Mouse (Mus musculus) liver, adult 2 months (tissue): ENCODE results near the gene Maml2. TPM values are rescaled to one million over a fixed set of nuclear protein-coding genes. Genes with fewer than 3 reads are reported as not detected.

ENCODE experiments used
- DNase-seq: peaks from one replicate; pipeline ENCODE4 v3.0.0-alpha.2; 2011; ENCODE audit warnings: low read depth, low spot score; ENCODE audit errors: extremely low read depth
- H3K27ac ChIP-seq: fragments of 200-500 bp; replicated peaks from 2 replicates; pipeline ENCODE4 v1.5.1; 2012; ENCODE audit warnings: low read depth, mild to moderate bottlenecking, control low read depth, inconsistent platforms, low read length; ENCODE audit not compliant: insufficient read depth
- H3K27me3 ChIP-seq: fragments of 200-500 bp; 2 replicates; pipeline ENCODE4 v1.6.1; 2012; ENCODE audit warnings: mild to moderate bottlenecking, moderate library complexity, low read length, inconsistent platforms; ENCODE audit not compliant: control insufficient read depth, insufficient read depth
- H3K36me3 ChIP-seq: fragments of 200-500 bp; 2 replicates; pipeline ENCODE4 v1.6.1; 2012; ENCODE audit warnings: low read length, inconsistent platforms; ENCODE audit not compliant: control insufficient read depth, insufficient read depth
- H3K4me1 ChIP-seq: fragments of 200-500 bp; 2 replicates; pipeline ENCODE4 v1.6.1; 2011; ENCODE audit warnings: low read length; ENCODE audit not compliant: control insufficient read depth, insufficient read depth
- H3K4me3 ChIP-seq: fragments of 200-500 bp; 2 replicates; pipeline ENCODE4 v1.5.1; 2011; ENCODE audit warnings: low read depth, mild to moderate bottlenecking, control low read depth, low read length, moderate library complexity; ENCODE audit not compliant: insufficient read depth
- H3K79me2 ChIP-seq: fragments of 200-500 bp; 2 replicates; pipeline ENCODE4 v1.6.1; 2012; ENCODE audit warnings: inconsistent platforms, mild to moderate bottlenecking, low read length, moderate library complexity; ENCODE audit not compliant: control insufficient read depth, insufficient read depth
- H3K9ac ChIP-seq: fragments of 200-500 bp; 2 replicates; pipeline ENCODE4 v1.6.1; 2012; ENCODE audit warnings: low read depth, mild to moderate bottlenecking, control low read depth, inconsistent platforms, low read length
- CTCF ChIP-seq: fragments of 200-500 bp; IDR thresholded peaks from 2 replicates; pipeline ENCODE4 v1.5.1; 2011; ENCODE audit warnings: low read depth, low read length, control low read depth
- POLR2A ChIP-seq: fragments of 200-500 bp; IDR thresholded peaks from 2 replicates; pipeline ENCODE4 v1.6.1; 2011; ENCODE audit warnings: low read length, control low read depth; ENCODE audit not compliant: insufficient read depth; ENCODE audit errors: extremely low read depth
- WGBS: fragments of 180-500 bp; shearing (Covaris S2); methylation state at CpG from one replicate; pipeline ENCODE4 v1.1.7; 2018; 5-methylcytosine and 5-hydroxymethylcytosine counted together
- polyA plus RNA-seq: library from polyadenylated mRNA; depleted of rRNA; stranded (reverse); fragments of >200 nt; gene quantifications from 2 replicates; pipeline ENCODE4 v1.2.3, GENCODE M21; 2012
- total RNA-seq: library from RNA; depleted of rRNA; stranded (reverse); fragments of >200 nt; gene quantifications from 2 replicates; pipeline ENCODE4 v1.2.3, GENCODE M21; 2014

Gene Maml2
- total and polyA plus RNA-seq, 2 experiments, result 0.77 to 1.2 TPM

GRCm38 (mm10) chr9:13313923-13314322 is 16.2 kb downstream of the Maml2 start:
- H3K36me3 ChIP-seq, result no peaks in the 10 kb centered on the region
- H3K79me2 ChIP-seq, result no peaks in the 10 kb centered on the region; the same call in 1 of the 2 replicates
- no peak for DNase-seq
- TF ChIP-seq POLR2A, result no peak
- H3K9ac ChIP-seq, result no peak overlapping the region
- no peak overlapping the region for H3K27ac ChIP-seq
- no peaks in the 10 kb centered on the region for H3K27me3 ChIP-seq
- H3K4me1 ChIP-seq, result 0 out of 2 replicates have a peak, but pooled peaks cover 2% of the 10 kb centered on the region
- no peak overlapping the region for H3K4me3 ChIP-seq
- 91% methylated on average over 2 of the region's 2 CpGs for WGBS

DNA sequence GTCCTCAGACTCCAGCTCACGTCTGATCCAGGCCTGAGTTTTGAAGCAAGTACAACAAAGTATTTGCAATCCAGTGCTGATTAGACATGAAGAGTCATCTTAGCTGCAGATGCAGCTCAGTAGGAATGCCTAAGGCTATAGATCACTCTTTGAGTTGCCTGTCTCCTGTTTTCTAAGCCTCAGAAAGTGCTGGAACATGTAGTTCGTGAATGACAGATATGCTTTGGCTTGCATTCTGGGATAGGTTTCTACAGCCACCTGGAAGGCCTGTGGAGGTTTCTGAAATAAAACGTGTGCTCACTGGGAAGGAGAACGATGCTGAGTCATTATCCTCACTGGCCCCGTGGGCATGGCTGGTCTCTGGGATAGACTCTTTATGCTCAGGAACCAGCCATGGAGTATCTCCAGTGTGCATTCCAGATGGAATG is 16.8 kb downstream of the Maml2 start:
- H3K4me1 ChIP-seq, result 0 out of 2 replicates have a peak, but pooled peaks cover 2% of the 10 kb centered on the region
- no peak for DNase-seq
- H3K27ac ChIP-seq, result no peak overlapping the region
- H3K27me3 ChIP-seq, result no peaks in the 10 kb centered on the region
- H3K4me3 ChIP-seq, result no peak overlapping the region
- no peak for TF ChIP-seq POLR2A
- no peak for TF ChIP-seq CTCF
- H3K9ac ChIP-seq, result no peak overlapping the region
- H3K79me2 ChIP-seq, result no peaks in the 10 kb centered on the region; the same call in 1 of the 2 replicates
- WGBS, result 78% methylated on average over 5 of the region's 5 CpGs
- H3K36me3 ChIP-seq, result no peaks in the 10 kb centered on the region

GRCm38 (mm10) chr9:13315393-13315792 is 17.6 kb downstream of the Maml2 start:
- Histone ChIP-seq H3K9ac (no peak overlapping the region), H3K4me1 (0 out of 2 replicates have a peak, but pooled peaks cover under 1% of the 10 kb centered on the region), H3K79me2 (no peaks in the 10 kb centered on the region; the same call in 1 of the 2 replicates), H3K27me3 (no peaks in the 10 kb centered on the region), H3K36me3 (no peaks in the 10 kb centered on the region), H3K27ac (no peak overlapping the region), H3K4me3 (no peak overlapping the region)
- 61% methylated on average over 5 of the region's 5 CpGs for WGBS
- TF ChIP-seq POLR2A (no peak), CTCF (no peak)
- no peak for DNase-seq

- DNase-seq, result no peak
- Histone ChIP-seq H3K79me2 (no peaks in the 10 kb centered on the region; the same call in 1 of the 2 replicates), H3K27me3 (no peaks in the 10 kb centered on the region), H3K27ac (no peak overlapping the region), H3K4me3 (no peak overlapping the region), H3K9ac (no peak overlapping the region), H3K4me1 (no peaks in the 10 kb centered on the region; the same call in 1 of the 2 replicates), H3K36me3 (no peaks in the 10 kb centered on the region)
- WGBS, result 80% methylated on average over 2 of the region's 2 CpGs
- TF ChIP-seq CTCF (no peak), POLR2A (no peak)
Measured at GRCm38 (mm10) chr9:13319566-13319965, 21.8 kb downstream of the Maml2 start.

GRCm38 (mm10) chr9:13320800-13321364 is 23.1 kb downstream of the Maml2 start:
- no peak for TF ChIP-seq CTCF
- TF ChIP-seq POLR2A, result no peak
- H3K36me3 ChIP-seq, result no peaks in the 10 kb centered on the region
- H3K79me2 ChIP-seq, result no peaks in the 10 kb centered on the region; the same call in 1 of the 2 replicates
- H3K27ac ChIP-seq, result no peak overlapping the region
- no peaks in the 10 kb centered on the region for H3K27me3 ChIP-seq
- DNase-seq, result no peak
- no peak overlapping the region for H3K4me3 ChIP-seq
- WGBS, result 76% methylated on average over 5 of the region's 5 CpGs
- no peak overlapping the region for H3K9ac ChIP-seq
- no peaks in the 10 kb centered on the region; the same call in 1 of the 2 replicates for H3K4me1 ChIP-seq

GRCm38 (mm10) chr9:13323074-13323473 is 25.3 kb downstream of the Maml2 start:
- Histone ChIP-seq H3K27me3 (no peaks in the 10 kb centered on the region), H3K27ac (no peak overlapping the region), H3K4me3 (no peak overlapping the region), H3K9ac (no peak overlapping the region), H3K36me3 (no peaks in the 10 kb centered on the region), H3K4me1 (no peaks in the 10 kb centered on the region; the same call in 1 of the 2 replicates), H3K79me2 (no peaks in the 10 kb centered on the region)
- TF ChIP-seq CTCF (no peak), POLR2A (no peak)
- WGBS, result 68% methylated on average over 2 of the region's 2 CpGs
- no peak for DNase-seq
